Mouse (Mus musculus) G1E-ER4 (cell line): ENCODE results near the gene Dedd. TPM values are rescaled to one million over a fixed set of nuclear protein-coding genes. Genes with fewer than 3 reads are reported as not detected.

Experiments used
- GATA1 ChIP-seq: IDR thresholded peaks from one replicate; pipeline ENCODE4 v1.8.0; 2012; ENCODE audit warnings: low read length, inconsistent platforms
- polyA plus RNA-seq: library from polyadenylated mRNA; stranded (reverse); fragments of >175 nt; gene quantifications from 2 replicates; pipeline ENCODE4 v1.2.3, GENCODE M21; 2012

Dedd gene
- polyA plus RNA-seq, 1 experiment, result 25.2 TPM

- no peak for TF ChIP-seq GATA1
These were observed 15.8 kb downstream of the Dedd start for GRCm38 (mm10) chr1:171344715-171345114.

- TF ChIP-seq GATA1, result no peak
These were observed 16.5 kb downstream of the Dedd start, which contains the start of the genes Nit1 and Pfdn2 for GRCm38 (mm10) chr1:171345225-171346094. Gene Nit1, minus strand, starts transcription at chr1:171345646. Gene Pfdn2, plus strand, starts transcription at chr1:171345670.

- no peak for TF ChIP-seq GATA1
These were observed 17.1 kb downstream of the Dedd start for GRCm38 (mm10) chr1:171346095-171346450.

GRCm38 (mm10) chr1:171348665-171349064 is 19.7 kb downstream of the Dedd start:
- TF ChIP-seq GATA1, result no peak

- TF ChIP-seq GATA1, result no peak
These were observed 20.3 kb downstream of the Dedd start for GRCm38 (mm10) chr1:171349210-171349609.

GRCm38 (mm10) chr1:171355812-171356340 is 26.9 kb downstream of the Dedd start:
- no peak for TF ChIP-seq GATA1

- TF ChIP-seq GATA1, result no peak
These were observed 27.9 kb downstream of the Dedd start for GRCm38 (mm10) chr1:171356814-171357213.

GRCm38 (mm10) chr1:171358421-171358820 is 29.5 kb downstream of the Dedd start:
- TF ChIP-seq GATA1, result no peak

- TF ChIP-seq GATA1, result no peak
These were observed 31.3 kb downstream of the Dedd start for GRCm38 (mm10) chr1:171360253-171360652.

GRCm38 (mm10) chr1:171360656-171361055 is 31.7 kb downstream of the Dedd start, which contains the start of gene Klhdc9:
Gene Klhdc9, minus strand, starts transcription at chr1:171360798.
- no peak for TF ChIP-seq GATA1

- no peak for TF ChIP-seq GATA1
These were observed 32.5 kb downstream of the Dedd start for GRCm38 (mm10) chr1:171361106-171362103.

- no peak for TF ChIP-seq GATA1
These were observed 37.0 kb downstream of the Dedd start for GRCm38 (mm10) chr1:171365934-171366333.

GRCm38 (mm10) chr1:171369845-171370556 is 41.1 kb downstream of the Dedd start, which contains the start of gene Nectin4:
Gene Nectin4, plus strand, starts transcription at chr1:171370099.
- TF ChIP-seq GATA1, result no peak

GRCm38 (mm10) chr1:171372880-171373279 is 43.9 kb downstream of the Dedd start:
- TF ChIP-seq GATA1, result no peak

- no peak for TF ChIP-seq GATA1
These were observed 45.0 kb downstream of the Dedd start for GRCm38 (mm10) chr1:171373946-171374345.
